ENCODE assay signal across 21 mouse cellular contexts in genomic region chr13:16080205-16080604, GRCm38 (mm10).
DNase-seq lines count a peak whose midpoint lies in the region; TF ChIP-seq lines count a peak whose summit lies in the region.
"Had no signal": no experiment of that assay in that cellular context is flagged by ENCODE, and none has a peak within 500 bp of the region (broad histone marks: within the 10 kb centered on the region; RNA-seq: fewer than 3 reads in every experiment).

No protein-coding gene starts in this region.

- intact Hi-C loops in heart, postnatal 10 days (cut with DNase I) = no loop called here
- intact Hi-C loops in heart, adult 2 months (cut with DNase I) = no loop called here

- no peaks in the 10 kb centered on the region for H3K36me3 ChIP-seq in heart, adult 2 months (ENCODE audit: control insufficient read depth, insufficient read depth, low read length)
- H3K36me3 ChIP-seq: heart, embryonic 13.5 days; hindbrain, embryonic 13.5 days; intestine, embryonic 15.5 days; midbrain, embryonic 10.5 days had no signal

- no peak overlapping the region for H3K27ac ChIP-seq in heart, adult 2 months
- H3K27ac ChIP-seq: heart, embryonic 13.5 days; hindbrain, embryonic 13.5 days; intestine, embryonic 15.5 days; midbrain, embryonic 10.5 days had no signal

- no peaks in the 10 kb centered on the region for H3K79me2 ChIP-seq in heart, adult 2 months (replicated peaks; ENCODE audit: control insufficient read depth, insufficient read depth, low read length)

- WGBS in heart, adult 2 months = 45% methylated on average over 2 of the region's 2 CpGs

- TF ChIP-seq CTCF in heart, adult 2 months (IDR thresholded peaks at IDR 0.05) = no peak

- H3K9ac ChIP-seq in heart, adult 2 months (ENCODE audit: low read depth, low read length) = no peak overlapping the region
- H3K9ac ChIP-seq: heart, embryonic 13.5 days; hindbrain, embryonic 13.5 days; intestine, embryonic 15.5 days; liver, postnatal 0 days had no signal

- peak; percentile 60 to 68 for DNase-seq in heart, postnatal 10 days
- DNase-seq in heart, adult 2 months = no peak
- DNase-seq in NIH3T3 (ENCODE audit: low read depth) = peak; percentile 5
- DNase-seq in embryo, embryonic 10.5 days (ENCODE audit: low spot score) = peak; percentile 63
- DNase-seq in hindlimb bud, embryonic 11.5 days (ENCODE audit: extremely low spot score, low read depth, low spot score) = peak; percentile 30
- no peak for DNase-seq in spleen, adult 12 weeks (ENCODE audit: low spot score)
- DNase-seq in right cerebral cortex, adult 18-20 months = no peak
- no peak for DNase-seq in urinary bladder, postnatal 25 days (ENCODE audit: low spot score)
- DNase-seq: adrenal gland, adult 2 months; cerebellum, adult 9-10 months; gastrocnemius, postnatal 10 days; kidney, postnatal 4 days; liver; liver, postnatal 0 days; lung, postnatal 4 days; spleen, adult 18-20 months; thymus, postnatal 36 days had no signal

- TF ChIP-seq POLR2A in heart, adult 2 months (IDR thresholded peaks at IDR 0.05; ENCODE audit: insufficient read depth, low read depth, low read length) = no peak

- H3K27me3 ChIP-seq in heart, adult 2 months (ENCODE audit: control insufficient read depth, insufficient read depth, low read length) = no peaks in the 10 kb centered on the region
- H3K27me3 ChIP-seq: heart, embryonic 13.5 days; hindbrain, embryonic 13.5 days; intestine, embryonic 15.5 days had no signal

- no peak overlapping the region for H3K4me3 ChIP-seq in heart, adult 2 months
- H3K4me3 ChIP-seq: heart, embryonic 13.5 days; hindbrain, embryonic 13.5 days; intestine, embryonic 15.5 days; midbrain, embryonic 10.5 days had no signal

- H3K4me1 ChIP-seq in heart, adult 2 months (ENCODE audit: control insufficient read depth, insufficient read depth, low read length) = no peaks in the 10 kb centered on the region
- H3K4me1 ChIP-seq: heart, embryonic 13.5 days; hindbrain, embryonic 13.5 days; intestine, embryonic 15.5 days; midbrain, embryonic 10.5 days had no signal

- no peak for TF ChIP-seq EP300 in heart, adult 2 months (IDR thresholded peaks at IDR 0.05; ENCODE audit: insufficient read depth, low read depth, low read length)

Comparison
In these comparisons a context has a peak if more than half of its experiments do, and no peak if none do; other contexts are left out.
1. DNase-seq: peak in heart, postnatal 10 days (2 of 2), NIH3T3 (single experiment), embryo, embryonic 10.5 days (single experiment) and hindlimb bud, embryonic 11.5 days (single experiment); none in heart, adult 2 months (0 of 2), spleen, adult 12 weeks (single experiment), right cerebral cortex, adult 18-20 months (single experiment) and urinary bladder, postnatal 25 days (single experiment).